Mouse (Mus musculus): ENCODE results near the gene Camk2n1.

GRCm38 (mm10) chr4:138465446-138465845 is 11.3 kb downstream of the Camk2n1 start:
- TF ChIP-seq CTCF (IDR thresholded peaks at IDR 0.05; ENCODE audit: low read depth, low read length): no peak
- no peak for TF ChIP-seq POLR2A (IDR thresholded peaks at IDR 0.05; ENCODE audit: insufficient read depth, low read length)
- TF ChIP-seq EP300 (IDR thresholded peaks at IDR 0.05; ENCODE audit: insufficient read depth, low read depth, low read length): no peak
